10 mouse cellular contexts compared by ENCODE assay signal in the genomic region with DNA sequence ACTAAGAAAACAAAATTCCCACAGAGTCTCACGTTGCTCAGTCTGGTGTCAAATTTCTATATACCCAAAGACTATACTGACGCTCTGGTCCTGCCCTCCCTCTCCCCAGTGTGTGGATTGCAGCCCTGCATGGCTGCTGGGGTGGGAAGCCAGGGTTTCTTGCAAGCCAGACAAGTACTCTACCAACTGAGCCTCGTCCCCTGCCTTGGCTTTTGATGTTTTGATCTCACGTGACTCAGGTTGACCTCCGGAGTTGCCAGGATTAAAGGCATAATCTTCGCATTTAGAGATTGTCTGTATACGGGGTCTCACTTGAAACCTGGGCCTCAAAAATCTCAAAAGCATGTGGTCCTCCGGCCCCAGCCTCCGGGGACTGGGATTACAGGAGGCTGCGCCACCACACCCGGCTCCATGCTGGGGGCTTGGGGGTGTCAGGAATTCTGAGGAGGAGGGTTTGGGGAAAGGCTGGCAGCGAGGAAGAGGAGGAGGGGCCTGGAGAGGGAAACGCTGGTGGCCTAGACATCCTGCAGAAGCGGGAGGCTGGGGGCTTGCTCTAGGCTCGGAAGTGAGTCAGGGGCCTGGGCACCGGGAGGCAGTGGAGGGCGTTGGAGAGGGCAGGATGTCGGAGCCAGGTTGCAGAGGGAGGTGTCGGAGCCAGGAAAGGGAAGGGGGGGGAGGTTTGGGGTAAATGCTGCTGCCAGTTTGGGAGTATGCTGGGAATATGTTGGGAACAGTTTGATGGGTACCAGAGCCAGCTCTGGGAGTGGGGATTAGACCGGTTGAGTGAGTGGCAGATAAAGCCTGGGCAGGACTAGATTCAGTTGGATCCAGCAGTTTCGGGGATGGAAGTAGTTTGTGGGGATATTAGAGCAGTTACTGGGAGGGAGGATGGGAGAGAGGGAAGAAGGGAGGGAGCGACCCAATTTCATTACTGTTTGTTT. TPM values are rescaled to one million over a fixed set of nuclear protein-coding genes. Genes with fewer than 3 reads are reported as not detected.
DNase-seq lines count a peak whose midpoint lies in the region; ATAC-seq lines count a peak whose summit lies in the region.
"Had no signal": no experiment of that assay in that cellular context is flagged by ENCODE, and none has a peak within 500 bp of the region (broad histone marks: within the 10 kb centered on the region; RNA-seq: fewer than 3 reads in every experiment).

No protein-coding gene starts in this region.

- peaks cover 37% of the 10 kb centered on the region for H3K4me1 ChIP-seq in forebrain, embryonic 10.5 days
- H3K4me1 ChIP-seq in forebrain, embryonic 14.5 days (ENCODE audit: control insufficient read depth, insufficient read depth, low read length) = no peaks in the 10 kb centered on the region
- no peaks in the 10 kb centered on the region for H3K4me1 ChIP-seq in neural tube, embryonic 11.5 days (ENCODE audit: control insufficient read depth, insufficient read depth, low read length)
- peaks cover under 1% of the 10 kb centered on the region for H3K4me1 ChIP-seq in neural tube, embryonic 15.5 days
- H3K4me1 ChIP-seq in limb, embryonic 10.5 days = peaks cover 40% of the 10 kb centered on the region

- H3K9me3 ChIP-seq in forebrain, embryonic 10.5 days = no peaks in the 10 kb centered on the region
- H3K9me3 ChIP-seq in forebrain, embryonic 14.5 days (replicated peaks; ENCODE audit: control insufficient read depth, low read length) = no peaks in the 10 kb centered on the region
- no peaks in the 10 kb centered on the region for H3K9me3 ChIP-seq in neural tube, embryonic 11.5 days (ENCODE audit: control insufficient read depth, low read length)
- no peaks in the 10 kb centered on the region for H3K9me3 ChIP-seq in neural tube, embryonic 15.5 days (replicated peaks)
- no peaks in the 10 kb centered on the region for H3K9me3 ChIP-seq in limb, embryonic 10.5 days (replicated peaks)

- peak overlapping the region; percentile 29 for H3K4me3 ChIP-seq in forebrain, embryonic 10.5 days
- no peak overlapping the region for H3K4me3 ChIP-seq in forebrain, embryonic 14.5 days (ENCODE audit: low read depth, low read length)
- no peak overlapping the region for H3K4me3 ChIP-seq in neural tube, embryonic 11.5 days (ENCODE audit: low read depth, low read length)
- no peak overlapping the region for H3K4me3 ChIP-seq in neural tube, embryonic 15.5 days (replicated peaks)
- H3K4me3 ChIP-seq in limb, embryonic 10.5 days = peak overlapping the region; percentile 45

- H3K36me3 ChIP-seq in forebrain, embryonic 10.5 days (replicated peaks) = no peaks in the 10 kb centered on the region
- no peaks in the 10 kb centered on the region for H3K36me3 ChIP-seq in forebrain, embryonic 14.5 days (ENCODE audit: control insufficient read depth, insufficient read depth, low read length)
- no peaks in the 10 kb centered on the region for H3K36me3 ChIP-seq in neural tube, embryonic 11.5 days (ENCODE audit: control insufficient read depth, insufficient read depth, low read length)
- no peaks in the 10 kb centered on the region for H3K36me3 ChIP-seq in neural tube, embryonic 15.5 days
- H3K36me3 ChIP-seq in limb, embryonic 10.5 days = no peaks in the 10 kb centered on the region

- 5% methylated on average over 22 of the region's 22 CpGs for WGBS in forebrain, embryonic 10.5 days
- 10% methylated on average over 22 of the region's 22 CpGs for WGBS in forebrain, embryonic 14.5 days
- 10% methylated on average over 22 of the region's 22 CpGs for WGBS in neural tube, embryonic 11.5 days
- WGBS in neural tube, embryonic 15.5 days = 14% methylated on average over 22 of the region's 22 CpGs
- WGBS in limb, embryonic 10.5 days = 6% methylated on average over 22 of the region's 22 CpGs

- peak overlapping the region; percentile 51 for H3K27ac ChIP-seq in forebrain, embryonic 10.5 days
- H3K27ac ChIP-seq in forebrain, embryonic 14.5 days (ENCODE audit: low read depth, low read length) = no peak overlapping the region
- peak overlapping the region; percentile 23; the same call in 1 of the 2 replicates for H3K27ac ChIP-seq in neural tube, embryonic 11.5 days (ENCODE audit: low read depth, low read length)
- no peak overlapping the region for H3K27ac ChIP-seq in neural tube, embryonic 15.5 days (replicated peaks)
- H3K27ac ChIP-seq in limb, embryonic 10.5 days = peak overlapping the region; percentile 88

- H3K4me2 ChIP-seq in forebrain, embryonic 14.5 days (ENCODE audit: low read length) = no peak overlapping the region
- H3K4me2 ChIP-seq in neural tube, embryonic 11.5 days (ENCODE audit: low read depth) = peak overlapping the region; percentile 10; the same call in 1 of the 2 replicates
- no peak overlapping the region for H3K4me2 ChIP-seq in neural tube, embryonic 15.5 days

- peaks cover 84% of the 10 kb centered on the region for H3K27me3 ChIP-seq in forebrain, embryonic 10.5 days (ENCODE audit: poor library complexity, severe bottlenecking)
- H3K27me3 ChIP-seq in forebrain, embryonic 14.5 days (replicated peaks; ENCODE audit: control insufficient read depth, insufficient read depth, low read length) = peaks cover 8% of the 10 kb centered on the region
- peaks cover 12% of the 10 kb centered on the region for H3K27me3 ChIP-seq in neural tube, embryonic 11.5 days (ENCODE audit: control insufficient read depth, insufficient read depth, low read length)
- H3K27me3 ChIP-seq in neural tube, embryonic 15.5 days (replicated peaks) = peaks cover 32% of the 10 kb centered on the region
- H3K27me3 ChIP-seq in limb, embryonic 10.5 days (ENCODE audit: low read depth, poor library complexity, severe bottlenecking) = peaks cover 40% of the 10 kb centered on the region

- H3K9ac ChIP-seq in forebrain, embryonic 14.5 days (ENCODE audit: low read length) = no peak overlapping the region
- peak overlapping the region; percentile 7; the same call in 1 of the 2 replicates for H3K9ac ChIP-seq in neural tube, embryonic 11.5 days (ENCODE audit: low read length)
- H3K9ac ChIP-seq in neural tube, embryonic 15.5 days (replicated peaks) = no peak overlapping the region

- ATAC-seq in forebrain, embryonic 14.5 days = no peak
- no peak for ATAC-seq in neural tube, embryonic 11.5 days (ENCODE audit: insufficient read depth, low FRiP score, low TSS enrichment)
- no peak for ATAC-seq in neural tube, embryonic 15.5 days (ENCODE audit: low FRiP score)
- ATAC-seq in erythroid progenitor cell, adult 5-6 weeks (replicated peaks; ENCODE audit: low FRiP score, poor library complexity, severe bottlenecking) = no peak

- DNase-seq in forebrain, embryonic 10.5 days (ENCODE audit: extremely low spot score, low spot score) = no peak
- DNase-seq in forebrain, embryonic 14.5 days (ENCODE audit: low spot score) = no peak
- no peak for DNase-seq in neural tube, embryonic 11.5 days (ENCODE audit: low spot score)
- DNase-seq in limb, embryonic 10.5 days (ENCODE audit: low spot score) = peak; percentile 65
- peak; percentile 40 for DNase-seq in yolk sac, embryonic 10.5 days (ENCODE audit: low spot score)
- DNase-seq in thymus, postnatal 25 days = no peak
- DNase-seq: B cell, adult 2 months; lung, adult 2 months had no signal

RNA-seq across cellular contexts. Expression of gene Exoc3l2, which starts 1.5 kb away (rescaled TPM):
- 0.82 and 0.99 TPM in 2 replicates for polyA plus RNA-seq in forebrain, embryonic 10.5 days (2016; fragmentation: Nextera tagmentation; extraction: Ambion mirVana)
- 0.16 and 0.25 TPM in 2 replicates for polyA plus RNA-seq in forebrain, embryonic 14.5 days (2014; fragmentation: Nextera tagmentation; extraction: Ambion mirVana)
- polyA plus RNA-seq in neural tube, embryonic 11.5 days (2014; fragmentation: Nextera tagmentation; extraction: Ambion mirVana) = 1.2 and 1.6 TPM in 2 replicates
- polyA plus RNA-seq in neural tube, embryonic 15.5 days (2015; fragmentation: Nextera tagmentation; extraction: Ambion mirVana) = 1.5 and 1.8 TPM in 2 replicates
- polyA plus RNA-seq in limb, embryonic 10.5 days (2016; fragmentation: Nextera tagmentation; extraction: Ambion mirVana) = 1.2 and 1.7 TPM in 2 replicates
- total RNA-seq in erythroid progenitor cell, adult 5-6 weeks (2015; ENCODE audit: low replicate concordance) = not detected in 2 replicates
- not detected in 2 replicates for total RNA-seq in erythroid progenitor cell, adult 5-6 weeks (2017; ENCODE audit: low replicate concordance)

RNA-seq across cellular contexts. Expression of gene Mark4, which starts 6.0 kb away (rescaled TPM):
- polyA plus RNA-seq in forebrain, embryonic 10.5 days (2016; fragmentation: Nextera tagmentation; extraction: Ambion mirVana) = 5.7 and 6.5 TPM in 2 replicates
- 9.2 and 13.0 TPM in 2 replicates for polyA plus RNA-seq in forebrain, embryonic 14.5 days (2014; fragmentation: Nextera tagmentation; extraction: Ambion mirVana)
- polyA plus RNA-seq in neural tube, embryonic 11.5 days (2014; fragmentation: Nextera tagmentation; extraction: Ambion mirVana) = 14.1 and 16.4 TPM in 2 replicates
- polyA plus RNA-seq in neural tube, embryonic 15.5 days (2015; fragmentation: Nextera tagmentation; extraction: Ambion mirVana) = 15.4 and 16.5 TPM in 2 replicates
- polyA plus RNA-seq in limb, embryonic 10.5 days (2016; fragmentation: Nextera tagmentation; extraction: Ambion mirVana) = 7.6 and 8.0 TPM in 2 replicates
- 4.3 and 8.8 TPM in 2 replicates for total RNA-seq in erythroid progenitor cell, adult 5-6 weeks (2015; ENCODE audit: low replicate concordance)
- 1.1 and 1.2 TPM in 2 replicates for total RNA-seq in erythroid progenitor cell, adult 5-6 weeks (2017; ENCODE audit: low replicate concordance)

RNA-seq across cellular contexts. Expression of gene Bloc1s3, which starts 43.5 kb away (rescaled TPM):
- 2.1 and 2.3 TPM in 2 replicates for polyA plus RNA-seq in forebrain, embryonic 10.5 days (2016; fragmentation: Nextera tagmentation; extraction: Ambion mirVana)
- 2.1 and 2.3 TPM in 2 replicates for polyA plus RNA-seq in forebrain, embryonic 14.5 days (2014; fragmentation: Nextera tagmentation; extraction: Ambion mirVana)
- polyA plus RNA-seq in neural tube, embryonic 11.5 days (2014; fragmentation: Nextera tagmentation; extraction: Ambion mirVana) = 2.0 and 2.7 TPM in 2 replicates
- polyA plus RNA-seq in neural tube, embryonic 15.5 days (2015; fragmentation: Nextera tagmentation; extraction: Ambion mirVana) = 3.9 and 5.0 TPM in 2 replicates
- 2.3 and 2.4 TPM in 2 replicates for polyA plus RNA-seq in limb, embryonic 10.5 days (2016; fragmentation: Nextera tagmentation; extraction: Ambion mirVana)
- total RNA-seq in erythroid progenitor cell, adult 5-6 weeks (2015; ENCODE audit: low replicate concordance) = 2.9 TPM in 2 replicates
- total RNA-seq in erythroid progenitor cell, adult 5-6 weeks (2017; ENCODE audit: low replicate concordance) = 0.13 and 0.15 TPM in 2 replicates

RNA-seq across cellular contexts. Expression of gene Trappc6a, which starts 43.6 kb away (rescaled TPM):
- polyA plus RNA-seq in forebrain, embryonic 10.5 days (2016; fragmentation: Nextera tagmentation; extraction: Ambion mirVana) = 53.8 and 60.9 TPM in 2 replicates
- 34.2 and 42.5 TPM in 2 replicates for polyA plus RNA-seq in forebrain, embryonic 14.5 days (2014; fragmentation: Nextera tagmentation; extraction: Ambion mirVana)
- polyA plus RNA-seq in neural tube, embryonic 11.5 days (2014; fragmentation: Nextera tagmentation; extraction: Ambion mirVana) = 49.3 and 54.0 TPM in 2 replicates
- 39.2 and 58.6 TPM in 2 replicates for polyA plus RNA-seq in neural tube, embryonic 15.5 days (2015; fragmentation: Nextera tagmentation; extraction: Ambion mirVana)
- 74.0 and 90.5 TPM in 2 replicates for polyA plus RNA-seq in limb, embryonic 10.5 days (2016; fragmentation: Nextera tagmentation; extraction: Ambion mirVana)
- 12.6 and 31.9 TPM in 2 replicates for total RNA-seq in erythroid progenitor cell, adult 5-6 weeks (2015; ENCODE audit: low replicate concordance)
- total RNA-seq in erythroid progenitor cell, adult 5-6 weeks (2017; ENCODE audit: low replicate concordance) = 3.5 and 5.8 TPM in 2 replicates

RNA-seq across cellular contexts. Expression of gene Nkpd1, which starts 53.0 kb away (rescaled TPM):
- polyA plus RNA-seq in forebrain, embryonic 10.5 days (2016; fragmentation: Nextera tagmentation; extraction: Ambion mirVana) = 0.06 and 0.12 TPM in 2 replicates
- polyA plus RNA-seq in forebrain, embryonic 14.5 days (2014; fragmentation: Nextera tagmentation; extraction: Ambion mirVana) = 0.36 and 0.57 TPM in 2 replicates
- polyA plus RNA-seq in neural tube, embryonic 11.5 days (2014; fragmentation: Nextera tagmentation; extraction: Ambion mirVana) = not detected in 2 replicates
- polyA plus RNA-seq in neural tube, embryonic 15.5 days (2015; fragmentation: Nextera tagmentation; extraction: Ambion mirVana) = 1.2 and 1.5 TPM in 2 replicates
- 0.10 and 0.11 TPM in 2 replicates for polyA plus RNA-seq in limb, embryonic 10.5 days (2016; fragmentation: Nextera tagmentation; extraction: Ambion mirVana)
- total RNA-seq in erythroid progenitor cell, adult 5-6 weeks (2015; ENCODE audit: low replicate concordance) = not detected in 2 replicates
- not detected in 2 replicates for total RNA-seq in erythroid progenitor cell, adult 5-6 weeks (2017; ENCODE audit: low replicate concordance)

Comparison
In these comparisons a context has a peak if more than half of its experiments do, and no peak if none do; other contexts are left out.
1. H3K27ac ChIP-seq: peak in forebrain, embryonic 10.5 days (single experiment), neural tube, embryonic 11.5 days (single experiment) and limb, embryonic 10.5 days (single experiment); none in forebrain, embryonic 14.5 days (single experiment) and neural tube, embryonic 15.5 days (single experiment).
2. H3K4me3 ChIP-seq: peak in forebrain, embryonic 10.5 days (single experiment) and limb, embryonic 10.5 days (single experiment); none in forebrain, embryonic 14.5 days (single experiment), neural tube, embryonic 11.5 days (single experiment) and neural tube, embryonic 15.5 days (single experiment).
3. DNase-seq: peak in limb, embryonic 10.5 days (single experiment) and yolk sac, embryonic 10.5 days (single experiment); none in forebrain, embryonic 10.5 days (single experiment), forebrain, embryonic 14.5 days (single experiment), neural tube, embryonic 11.5 days (single experiment) and thymus, postnatal 25 days (single experiment).